In the genomic region with DNA sequence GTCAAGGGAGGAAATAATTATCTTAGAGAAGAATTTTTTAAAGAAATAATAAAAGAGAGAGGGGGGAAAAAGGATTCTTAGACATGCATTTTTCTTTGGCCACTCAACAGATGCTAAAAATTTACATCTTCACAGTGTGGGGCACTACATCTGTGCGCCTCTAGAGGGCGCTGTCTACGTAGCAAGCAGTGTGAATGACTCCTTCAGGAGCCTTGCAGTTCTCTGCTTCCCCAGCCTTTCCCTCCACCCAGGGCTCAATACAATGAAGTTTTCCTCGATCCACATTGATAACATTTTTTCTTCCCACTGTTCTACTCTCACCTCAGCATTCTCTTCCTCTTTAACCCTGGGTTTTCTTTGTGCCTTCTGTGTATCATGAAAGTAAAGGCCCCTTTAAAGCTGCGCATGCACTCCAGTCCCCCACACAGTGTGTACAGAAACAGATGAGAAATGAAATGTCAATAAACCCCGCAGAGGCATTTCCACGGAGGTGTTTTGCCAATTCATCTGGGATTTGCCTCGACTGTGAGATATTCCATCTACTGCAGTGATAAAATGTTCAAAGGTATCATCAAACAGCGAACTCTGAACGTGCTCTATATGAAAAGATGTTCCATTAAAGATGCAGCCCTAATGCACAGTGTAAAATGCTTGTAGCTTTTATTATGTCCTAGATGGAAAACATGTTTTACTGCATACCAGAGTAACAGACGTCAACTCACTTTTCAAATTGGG, we compare ENCODE assay signal across 12 mouse cellular contexts.
DNase-seq lines count a peak whose midpoint lies in the region; ATAC-seq and TF ChIP-seq lines count a peak whose summit lies in the region.
"Had no signal": no experiment of that assay in that cellular context is flagged by ENCODE, and none has a peak within 500 bp of the region (broad histone marks: within the 10 kb centered on the region; RNA-seq: fewer than 3 reads in every experiment).

No protein-coding gene starts in this region.

- TF ChIP-seq EP300 in lung, postnatal 0 days (IDR thresholded peaks at IDR 0.05), result no peak

- peak; percentile 46 for TF ChIP-seq CTCF in lung, postnatal 0 days (IDR thresholded peaks at IDR 0.05)

- 54% methylated on average over 11 of the region's 11 CpGs for WGBS in hindbrain, embryonic 11.5 days
- 53% methylated on average over 11 of the region's 11 CpGs for WGBS in hindbrain, embryonic 12.5 days
- WGBS in lung, postnatal 0 days, result 47% methylated on average over 11 of the region's 11 CpGs
- 12% methylated on average over 11 of the region's 11 CpGs for WGBS in limb, embryonic 14.5 days

- no peaks in the 10 kb centered on the region for H3K27me3 ChIP-seq in hindbrain, embryonic 11.5 days (ENCODE audit: control insufficient read depth, insufficient read depth, low read length)
- H3K27me3 ChIP-seq in hindbrain, embryonic 12.5 days, result no peaks in the 10 kb centered on the region
- no peaks in the 10 kb centered on the region for H3K27me3 ChIP-seq in lung, postnatal 0 days (replicated peaks; ENCODE audit: insufficient read depth, low read length)
- H3K27me3 ChIP-seq in limb, embryonic 14.5 days (ENCODE audit: control insufficient read depth, insufficient read depth, low read length), result no peaks in the 10 kb centered on the region
- H3K27me3 ChIP-seq: hindbrain, embryonic 15.5 days; midbrain, embryonic 12.5 days had no signal

- no peaks in the 10 kb centered on the region for H3K9me3 ChIP-seq in hindbrain, embryonic 11.5 days (ENCODE audit: control insufficient read depth, low read length)
- H3K9me3 ChIP-seq in hindbrain, embryonic 12.5 days (replicated peaks), result no peaks in the 10 kb centered on the region
- no peaks in the 10 kb centered on the region for H3K9me3 ChIP-seq in lung, postnatal 0 days (ENCODE audit: low read length)
- H3K9me3 ChIP-seq in limb, embryonic 14.5 days (ENCODE audit: control insufficient read depth, low read length), result no peaks in the 10 kb centered on the region
- H3K9me3 ChIP-seq: hindbrain, embryonic 15.5 days; midbrain, embryonic 12.5 days had no signal

- no peak overlapping the region for H3K9ac ChIP-seq in hindbrain, embryonic 11.5 days (ENCODE audit: low read depth, low read length)
- H3K9ac ChIP-seq in hindbrain, embryonic 12.5 days, result no peak overlapping the region
- H3K9ac ChIP-seq in lung, postnatal 0 days (replicated peaks; ENCODE audit: low read depth), result no peak overlapping the region
- H3K9ac ChIP-seq in limb, embryonic 14.5 days (ENCODE audit: low read depth, low read length, severe bottlenecking), result no peak overlapping the region
- H3K9ac ChIP-seq: hindbrain, embryonic 15.5 days; midbrain, embryonic 12.5 days had no signal

- DNase-seq in hindbrain, embryonic 11.5 days (ENCODE audit: low spot score), result peak; percentile 19
- no peak for DNase-seq in lung, postnatal 0 days (ENCODE audit: low spot score)
- no peak for DNase-seq in lung, postnatal 4 days
- peak; percentile 9 for DNase-seq in brain, adult 2 months (ENCODE audit: low read depth, low spot score)
- DNase-seq in limb, embryonic 14.5 days (ENCODE audit: low spot score), result peak; percentile 75
- no peak for DNase-seq in neural tube, embryonic 10.5 days (ENCODE audit: extremely low spot score, low spot score)
- DNase-seq in heart, adult 11 months, result no peak
- DNase-seq: gastrocnemius, postnatal 14 days; thymus, adult 2 months had no signal

- H3K36me3 ChIP-seq in hindbrain, embryonic 11.5 days (ENCODE audit: control insufficient read depth, insufficient read depth, low read length), result no peaks in the 10 kb centered on the region
- H3K36me3 ChIP-seq in hindbrain, embryonic 12.5 days, result no peaks in the 10 kb centered on the region
- no peaks in the 10 kb centered on the region for H3K36me3 ChIP-seq in lung, postnatal 0 days (ENCODE audit: insufficient read depth, low read length)
- no peaks in the 10 kb centered on the region for H3K36me3 ChIP-seq in limb, embryonic 14.5 days (ENCODE audit: control insufficient read depth, insufficient read depth, low read length)
- H3K36me3 ChIP-seq: hindbrain, embryonic 15.5 days; midbrain, embryonic 12.5 days had no signal

- TF ChIP-seq POLR2A in limb, embryonic 14.5 days (IDR thresholded peaks at IDR 0.05; ENCODE audit: borderline replicate concordance, extremely low read depth, insufficient read depth, insufficient read length), result no peak

- H3K4me3 ChIP-seq in hindbrain, embryonic 11.5 days (ENCODE audit: low read depth, low read length), result no peak overlapping the region
- no peak overlapping the region for H3K4me3 ChIP-seq in hindbrain, embryonic 12.5 days
- H3K4me3 ChIP-seq in lung, postnatal 0 days (ENCODE audit: low read depth, low read length), result no peak overlapping the region
- H3K4me3 ChIP-seq in limb, embryonic 14.5 days (replicated peaks; ENCODE audit: low read length), result no peak overlapping the region
- H3K4me3 ChIP-seq: hindbrain, embryonic 15.5 days; midbrain, embryonic 12.5 days had no signal

- H3K4me1 ChIP-seq in hindbrain, embryonic 11.5 days (replicated peaks; ENCODE audit: control insufficient read depth, insufficient read depth, low read length), result no peaks in the 10 kb centered on the region
- no peaks in the 10 kb centered on the region for H3K4me1 ChIP-seq in hindbrain, embryonic 12.5 days
- no peaks in the 10 kb centered on the region for H3K4me1 ChIP-seq in lung, postnatal 0 days (ENCODE audit: insufficient read depth, low read depth, low read length)
- H3K4me1 ChIP-seq in limb, embryonic 14.5 days (ENCODE audit: control insufficient read depth, insufficient read depth, low read length), result peaks cover 9% of the 10 kb centered on the region
- H3K4me1 ChIP-seq: hindbrain, embryonic 15.5 days; midbrain, embryonic 12.5 days had no signal

- H3K4me2 ChIP-seq in hindbrain, embryonic 11.5 days (replicated peaks; ENCODE audit: low read depth, low read length), result no peak overlapping the region
- H3K4me2 ChIP-seq in hindbrain, embryonic 12.5 days (replicated peaks), result no peak overlapping the region
- no peak overlapping the region for H3K4me2 ChIP-seq in lung, postnatal 0 days (replicated peaks; ENCODE audit: low read depth, low read length)
- H3K4me2 ChIP-seq in limb, embryonic 14.5 days (replicated peaks; ENCODE audit: low read depth, low read length, severe bottlenecking), result peak overlapping the region; percentile 10
- H3K4me2 ChIP-seq: hindbrain, embryonic 15.5 days; midbrain, embryonic 12.5 days had no signal

- ATAC-seq in hindbrain, embryonic 11.5 days (ENCODE audit: low FRiP score), result no peak
- no peak for ATAC-seq in hindbrain, embryonic 12.5 days (ENCODE audit: low FRiP score)
- no peak for ATAC-seq in lung, postnatal 0 days
- peak; percentile 83 for ATAC-seq in limb, embryonic 14.5 days (ENCODE audit: low FRiP score, low read depth)

- H3K27ac ChIP-seq in hindbrain, embryonic 11.5 days (ENCODE audit: low read depth, low read length), result no peak overlapping the region
- H3K27ac ChIP-seq in hindbrain, embryonic 12.5 days, result no peak overlapping the region
- H3K27ac ChIP-seq in lung, postnatal 0 days (ENCODE audit: low read length), result no peak overlapping the region
- peak overlapping the region; percentile 70 for H3K27ac ChIP-seq in limb, embryonic 14.5 days (replicated peaks; ENCODE audit: low read depth, low read length)
- H3K27ac ChIP-seq: hindbrain, embryonic 15.5 days; midbrain, embryonic 12.5 days had no signal

Comparison
In these comparisons a context has a peak if more than half of its experiments do, and no peak if none do; other contexts are left out.
1. DNase-seq: peak in hindbrain, embryonic 11.5 days (single experiment), brain, adult 2 months (single experiment) and limb, embryonic 14.5 days (single experiment); none in lung, postnatal 0 days (single experiment), lung, postnatal 4 days (0 of 2), neural tube, embryonic 10.5 days (single experiment) and heart, adult 11 months (single experiment).